Mouse (Mus musculus) layer of hippocampus, adult 8-10 months (tissue): ENCODE measurements at regions not wholly inside any gene's neighbourhood (a gene's known extent, or its start where the extent isn't known, plus 50 kb on each side); places are given as distances from the start of the nearest gene placed in this dataset.

ENCODE experiments used
- DNase-seq, 2 experiments: peaks; one replicate each; pipeline ENCODE4 v3.0.0; 2022; ENCODE audit warnings: low spot score in 2 of 2

GRCm38 (mm10) chr19:25729103-25729502 lies 56.9 kb downstream of the Dmrt2 start:
- no peak for DNase-seq

DNA sequence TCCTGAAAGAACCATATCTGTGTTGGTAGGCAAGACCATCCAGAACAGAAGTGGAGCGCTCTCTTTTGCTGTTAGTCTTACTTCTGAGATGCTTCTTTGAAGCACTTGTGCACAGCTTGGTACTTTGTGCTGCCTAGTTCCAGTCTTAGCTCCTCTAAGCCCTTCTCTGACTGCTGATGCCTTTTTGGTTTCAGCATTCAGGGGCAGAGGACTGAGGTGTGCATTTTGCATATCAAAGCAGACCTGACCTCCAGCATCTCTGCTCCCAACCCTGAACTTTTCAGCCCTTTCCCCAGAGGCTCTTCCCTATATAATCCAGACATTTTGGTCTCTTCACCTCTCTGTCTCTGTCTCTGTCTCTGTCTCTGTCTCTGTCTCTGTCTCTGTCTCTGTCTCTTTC lies 57.4 kb downstream of the Dmrt2 start:
- no peak for DNase-seq

- no peak for DNase-seq
Measured at GRCm38 (mm10) chr19:25778455-25778854, 106.2 kb downstream of the Dmrt2 start.

- DNase-seq = no peak
Measured at GRCm38 (mm10) chr19:25779356-25779755, 107.1 kb downstream of the Dmrt2 start.

GRCm38 (mm10) chr19:25781314-25781713 lies 109.1 kb downstream of the Dmrt2 start:
- no peak for DNase-seq

GRCm38 (mm10) chr19:25802692-25803091 lies 130.5 kb downstream of the Dmrt2 start:
- DNase-seq = no peak

- DNase-seq = peak; percentile 17 to 33
Measured at GRCm38 (mm10) chr19:25805351-25805750, 133.1 kb downstream of the Dmrt2 start.

- DNase-seq = no peak
Measured at GRCm38 (mm10) chr19:25813651-25814050, 141.4 kb downstream of the Dmrt2 start.

- no peak for DNase-seq
Measured at GRCm38 (mm10) chr19:25845158-25845557, 172.9 kb downstream of the Dmrt2 start.

DNA sequence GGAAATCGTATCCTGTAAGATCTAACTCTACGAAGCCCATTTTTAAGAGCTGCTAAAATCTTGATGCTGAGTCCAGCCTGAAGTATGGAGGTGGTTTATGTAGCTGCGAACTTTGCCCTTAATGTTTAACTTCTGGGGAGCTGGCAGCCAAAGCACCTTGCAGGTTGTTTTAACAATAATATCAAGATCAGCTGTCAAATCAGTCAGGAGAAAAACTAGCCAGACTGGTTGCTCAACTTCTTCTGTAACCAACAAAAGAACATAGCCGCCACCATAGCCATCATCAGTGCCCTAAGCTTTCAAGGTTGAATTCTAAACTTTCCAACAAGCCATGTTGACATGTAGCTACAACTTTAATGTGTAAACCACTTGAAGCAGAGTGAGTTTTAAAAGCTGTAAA lies 184.1 kb downstream of the Dmrt2 start:
- no peak for DNase-seq

- DNase-seq = no peak
Measured at GRCm38 (mm10) chr19:25863312-25863711, 191.1 kb downstream of the Dmrt2 start.

- DNase-seq = no peak
Measured at GRCm38 (mm10) chr19:25906721-25907120, 234.5 kb downstream of the Dmrt2 start.

DNA sequence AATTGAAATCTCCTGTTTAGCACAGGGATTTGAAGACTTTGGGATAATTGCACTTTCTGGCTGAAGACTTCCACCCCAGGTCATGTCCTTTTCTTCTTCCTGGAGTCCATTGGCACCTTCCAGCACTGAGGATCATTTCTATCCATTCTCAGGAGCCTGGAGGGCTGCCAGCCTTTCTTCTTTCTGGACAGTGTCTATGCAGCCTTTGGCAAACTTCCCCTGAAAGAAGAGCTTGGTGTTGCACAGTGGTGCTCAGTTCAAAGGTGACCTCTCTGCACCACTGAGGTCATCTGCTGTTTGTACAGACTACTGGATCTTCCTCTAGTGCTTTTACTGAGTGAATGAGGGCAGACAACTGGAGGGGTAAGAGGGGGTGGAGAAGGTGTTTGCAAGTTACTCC lies 249.8 kb downstream of the Dmrt2 start:
- DNase-seq = no peak

- no peak for DNase-seq
Measured at GRCm38 (mm10) chr19:25922806-25923205, 250.6 kb downstream of the Dmrt2 start.

GRCm38 (mm10) chr19:25923727-25924384 lies 251.6 kb downstream of the Dmrt2 start:
- DNase-seq = no peak

- no peak for DNase-seq
Measured at GRCm38 (mm10) chr19:25924385-25924769, 252.2 kb downstream of the Dmrt2 start.

DNA sequence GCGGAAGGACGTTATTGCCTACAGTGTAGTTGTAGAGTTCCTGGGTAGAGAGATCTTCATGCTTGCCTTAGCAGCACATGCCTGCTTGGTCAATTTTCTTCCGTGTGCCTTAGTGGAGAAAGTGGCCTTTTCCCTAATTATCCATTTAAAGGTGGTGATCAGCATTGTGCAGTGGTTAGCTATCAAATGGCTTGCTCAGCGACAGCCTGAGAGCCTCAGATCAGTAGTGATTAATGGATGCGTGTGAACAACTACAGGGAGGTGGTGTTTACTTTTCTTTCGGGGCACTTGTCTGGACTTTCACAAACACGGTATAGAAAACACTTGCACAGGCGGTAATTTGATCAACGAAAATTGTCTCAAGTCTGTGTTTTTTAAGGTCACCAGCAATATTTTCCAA lies 255.0 kb downstream of the Dmrt2 start:
- DNase-seq = no peak

DNA sequence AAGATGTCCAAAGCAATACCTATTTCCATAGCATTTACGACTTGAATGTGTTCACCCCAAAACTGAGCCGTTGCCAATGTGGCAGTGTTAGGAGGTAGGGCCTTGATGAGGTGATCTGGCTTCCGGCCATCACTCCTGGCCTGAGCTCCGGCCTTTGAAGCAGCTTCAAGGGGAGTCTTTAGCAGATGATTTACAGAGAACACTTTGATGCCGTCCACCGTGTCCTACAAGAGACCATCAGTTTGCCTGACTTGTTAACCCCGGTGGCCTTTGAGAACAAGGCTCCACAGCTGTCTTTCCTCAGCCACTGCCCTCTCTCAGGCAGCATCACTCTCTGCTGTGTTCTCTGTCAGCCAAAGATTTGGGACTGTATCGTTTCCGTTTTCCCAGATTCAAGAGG lies 265.1 kb downstream of the Dmrt2 start:
- no peak for DNase-seq

DNA sequence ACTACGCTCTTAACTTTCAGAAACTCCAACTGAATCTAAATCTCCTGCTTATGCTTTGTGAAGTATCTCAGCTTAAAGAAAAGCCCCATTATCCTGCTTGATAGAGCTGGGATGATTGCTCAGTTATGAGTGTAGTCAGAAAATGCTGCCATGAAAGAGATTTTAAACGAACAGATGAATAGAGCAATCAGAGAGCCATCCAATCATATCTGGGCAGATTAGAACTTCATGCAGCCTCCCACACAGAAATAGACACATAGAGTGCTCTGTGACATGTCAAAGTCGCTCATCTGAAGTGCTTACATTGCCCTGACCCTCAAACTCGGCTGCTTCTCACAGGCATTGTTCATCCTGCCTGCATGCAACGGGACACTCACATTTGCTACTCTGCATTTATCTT lies 299.0 kb downstream of the Dmrt2 start:
- no peak for DNase-seq

DNA sequence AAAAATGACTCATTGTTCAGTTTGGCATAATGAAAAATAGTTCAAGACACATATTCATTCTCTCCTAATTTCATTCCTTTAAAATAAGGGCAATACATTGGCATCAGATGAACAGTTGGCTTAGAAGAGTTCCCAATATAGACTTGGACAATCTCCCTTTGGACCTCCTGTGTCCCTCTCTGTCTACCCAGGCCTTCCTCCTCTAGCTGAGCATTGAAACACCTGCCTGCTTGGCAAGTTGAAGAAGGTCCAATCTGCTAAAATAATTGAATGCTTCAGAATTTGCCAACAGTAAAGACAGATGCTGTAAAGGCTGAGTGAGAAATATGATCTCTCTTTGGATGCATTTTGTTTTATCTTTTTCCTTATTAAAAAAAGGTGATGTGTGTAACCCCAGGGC lies 303.0 kb downstream of the Dmrt2 start:
- DNase-seq = no peak

- no peak for DNase-seq
Measured at GRCm38 (mm10) chr19:25980308-25980707, 308.1 kb downstream of the Dmrt2 start.

DNA sequence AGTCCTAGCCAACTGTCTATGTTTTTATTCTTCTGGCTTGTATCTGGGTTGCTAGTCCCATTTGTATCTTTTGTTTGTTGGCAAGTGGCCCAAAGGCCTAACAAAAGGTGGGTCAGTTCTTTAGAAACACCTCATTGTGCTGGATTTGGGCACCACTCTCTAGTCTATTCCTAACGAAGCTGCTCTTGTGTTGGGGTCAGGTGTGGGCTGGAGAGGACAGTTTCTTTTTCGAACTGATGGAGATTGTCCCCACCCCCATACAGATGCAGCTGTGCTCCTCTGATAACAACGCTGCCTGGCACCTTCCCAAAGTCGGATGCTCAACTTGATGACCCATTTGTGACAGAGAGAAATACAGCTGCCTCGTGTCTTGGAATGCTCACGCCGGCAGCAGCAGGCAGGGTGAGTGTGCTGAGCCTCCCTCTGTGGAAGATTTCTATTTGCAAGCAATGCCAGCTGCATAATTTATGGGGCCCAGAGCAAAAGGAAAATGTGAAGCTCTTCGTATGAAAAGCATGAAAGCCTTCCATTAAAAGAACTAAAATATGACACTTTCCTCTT lies 342.5 kb downstream of the Dmrt2 start:
- peak; percentile 17 to 23 for DNase-seq

- DNase-seq = no peak
Measured at GRCm38 (mm10) chr19:26021141-26021540, 348.9 kb downstream of the Dmrt2 start.

DNA sequence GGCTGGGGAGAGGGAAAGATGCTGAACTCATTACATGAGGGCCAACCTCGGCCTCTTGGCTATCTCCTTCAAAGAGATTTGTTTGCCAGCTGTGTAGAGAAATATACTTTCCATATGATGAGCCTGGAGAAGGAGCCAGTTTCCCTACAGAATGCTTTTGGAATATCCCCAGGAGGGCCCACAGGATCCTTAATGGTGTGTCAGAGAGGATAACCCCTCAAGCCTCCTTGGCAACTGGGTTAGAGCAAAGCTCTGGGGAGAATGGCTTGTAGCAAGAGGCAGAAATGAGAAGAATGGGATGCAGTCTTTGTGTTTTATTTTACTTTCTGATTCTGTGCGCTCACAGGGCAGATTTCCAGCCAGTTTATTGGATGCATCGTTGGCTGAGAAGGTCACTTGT lies 353.9 kb downstream of the Dmrt2 start:
- DNase-seq = no peak
